Mouse (Mus musculus) megakaryocyte progenitor cell, adult 5-6 weeks (primary cell): Measurements from ENCODE around the gene Mmab. TPM values are rescaled to one million over a fixed set of nuclear protein-coding genes. Genes with fewer than 3 reads are reported as not detected.

ENCODE experiments used
- ATAC-seq: replicated peaks from 2 replicates; pipeline ENCODE4 v1.8.0; 2016; ENCODE audit warnings: mild to moderate bottlenecking, moderate TSS enrichment, inconsistent platforms; ENCODE audit not compliant: poor library complexity
- total RNA-seq, 2 experiments: library from RNA; stranded (forward) in 1 of 2; stranded (reverse) in 1 of 2; fragments of 157-497, 149-512 nt in 1 of 2; fragments of 200-1000 nt in 1 of 2; gene quantifications; 2 replicates each; pipeline versions ENCODE4 v1.2.3 to v1.2.4; 2015 to 2017

Gene Mmab
- total RNA-seq, 2 experiments from 2014 or later: 5.6 to 14.4 TPM

DNA sequence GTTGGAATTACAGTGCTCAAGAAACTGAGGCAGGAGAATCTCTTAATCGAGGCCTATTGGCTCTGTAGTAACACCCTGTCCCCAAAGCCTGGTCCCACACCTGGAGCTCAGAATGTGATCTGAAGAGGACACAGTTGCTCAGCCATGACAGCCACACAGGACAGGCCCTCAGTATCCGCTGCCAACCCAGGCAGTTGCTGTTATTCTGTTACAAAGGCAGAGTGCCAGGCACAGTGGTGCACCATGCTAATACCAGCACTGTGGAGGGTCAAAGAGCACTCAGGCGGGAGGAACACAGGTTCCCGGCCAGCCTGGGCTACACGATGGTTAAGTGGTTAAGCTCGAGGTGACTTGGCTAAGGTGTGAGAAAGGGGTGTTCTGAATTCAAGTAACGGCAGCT, 14.1 kb downstream of the Mmab start:
- ATAC-seq: no peak

DNA sequence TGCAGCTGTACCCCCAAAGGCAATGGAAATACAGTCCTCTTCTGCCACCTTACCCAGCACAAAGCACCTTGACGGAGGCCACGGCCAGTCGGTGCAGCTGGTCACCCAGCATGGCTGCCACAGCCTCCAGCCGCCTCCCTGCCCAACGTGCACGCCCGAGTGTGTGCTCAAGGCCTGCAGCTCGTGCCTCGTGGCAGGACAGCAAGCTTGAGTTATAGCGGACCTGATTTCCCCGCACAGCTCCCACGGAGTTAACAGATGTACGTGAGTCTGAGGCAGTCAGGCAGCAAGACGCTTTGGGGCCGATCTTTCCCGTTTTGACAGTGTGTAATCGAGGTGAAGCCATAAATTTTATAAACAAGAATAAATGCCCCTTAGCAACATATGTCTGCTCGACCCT, 15.2 kb downstream of the Mmab start:
- no peak for ATAC-seq

DNA sequence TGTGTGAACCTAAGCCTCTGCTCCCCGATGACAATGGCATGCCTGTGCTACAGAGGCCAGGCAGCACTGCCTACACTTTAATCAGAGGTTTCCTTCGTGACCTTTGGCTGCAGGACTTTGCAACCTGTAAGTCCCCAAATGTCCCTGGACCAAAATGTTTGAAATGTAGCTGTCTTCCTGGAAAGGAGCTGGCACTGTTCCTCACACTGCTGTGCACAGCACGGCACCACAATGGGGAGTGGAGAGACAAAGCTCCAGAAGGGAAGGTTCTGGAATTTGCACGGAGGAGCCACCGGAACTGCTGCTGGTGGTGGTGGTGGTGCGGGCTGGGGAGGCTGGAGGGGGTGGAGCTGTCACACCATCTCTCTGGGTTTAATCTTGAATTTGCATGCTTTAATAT, 17.1 kb downstream of the Mmab start:
- ATAC-seq: no peak

DNA sequence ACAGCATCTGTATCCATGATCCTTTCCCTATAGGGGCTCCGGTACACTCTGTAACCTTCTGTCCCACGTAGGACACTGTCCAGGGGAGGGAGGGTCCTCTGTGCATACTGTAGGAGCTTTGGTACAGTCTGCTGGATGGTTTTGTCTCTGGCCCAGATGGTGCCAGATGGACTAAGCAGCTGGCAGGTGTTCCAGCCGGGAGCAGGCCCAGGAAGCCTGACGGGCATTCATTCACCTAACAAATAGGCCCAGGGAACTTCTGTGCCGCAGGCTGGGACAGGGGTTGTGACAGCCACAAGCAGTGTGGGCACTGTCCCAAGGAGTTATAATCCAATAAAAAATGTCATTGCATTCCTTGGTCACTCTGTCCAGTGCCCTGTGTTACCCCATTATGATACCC, 19.9 kb downstream of the Mmab start:
- no peak for ATAC-seq

DNA sequence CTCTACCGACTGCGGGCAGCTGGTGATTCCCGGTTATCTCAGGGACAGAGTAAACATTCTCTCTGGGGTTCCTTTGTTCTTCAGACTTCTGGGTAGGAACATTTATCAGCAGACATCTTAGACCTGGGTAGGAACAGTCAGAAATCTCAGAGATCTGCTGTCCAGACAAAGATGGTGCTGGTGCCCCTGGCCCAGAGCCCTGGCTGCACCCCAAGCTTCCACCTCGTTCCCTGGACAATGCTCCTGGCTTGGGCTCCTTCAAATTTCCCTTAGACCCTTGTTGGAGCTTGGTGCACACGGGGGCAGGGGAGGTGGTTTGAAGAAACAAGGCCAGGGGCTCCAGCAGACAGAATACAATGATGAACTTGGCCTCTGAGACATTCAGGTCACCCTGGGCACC, 21.3 kb downstream of the Mmab start:
- no peak for ATAC-seq

DNA sequence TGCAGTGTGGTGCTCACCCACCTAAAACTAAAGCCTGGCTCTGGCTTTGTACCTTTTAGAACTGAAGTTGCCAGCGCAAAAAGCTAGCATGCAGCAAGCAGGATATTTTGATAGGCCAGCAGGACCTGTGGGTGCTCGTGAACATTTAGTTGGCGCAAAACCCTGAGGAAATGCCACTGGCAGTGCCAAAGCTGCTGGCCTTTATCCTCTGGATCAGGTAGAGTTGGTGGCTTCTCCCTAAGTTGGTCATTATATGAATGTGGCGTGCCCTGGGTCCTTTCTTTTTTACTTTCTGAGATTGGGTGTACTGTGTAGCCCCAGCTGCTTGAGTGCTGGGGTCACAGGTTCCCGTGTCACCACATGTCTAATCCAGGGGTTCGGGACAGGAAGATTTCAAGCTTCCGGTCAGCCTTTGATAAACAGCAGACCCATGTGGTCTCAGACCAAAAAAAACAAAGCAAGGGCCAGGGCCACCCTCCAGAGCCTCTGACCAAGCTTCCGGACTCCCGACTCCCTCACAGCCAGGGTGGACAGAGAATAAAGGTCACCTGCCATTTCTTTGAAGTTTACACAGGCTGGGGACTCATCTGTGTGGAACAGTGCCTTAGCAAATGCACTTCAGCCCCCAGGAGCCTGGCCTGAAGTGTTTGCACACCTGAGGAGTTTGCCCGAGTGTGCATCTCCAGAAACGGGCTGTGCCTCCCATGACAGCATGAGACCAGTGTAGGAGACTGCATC, 22.1 kb downstream of the Mmab start:
- no peak for ATAC-seq

DNA sequence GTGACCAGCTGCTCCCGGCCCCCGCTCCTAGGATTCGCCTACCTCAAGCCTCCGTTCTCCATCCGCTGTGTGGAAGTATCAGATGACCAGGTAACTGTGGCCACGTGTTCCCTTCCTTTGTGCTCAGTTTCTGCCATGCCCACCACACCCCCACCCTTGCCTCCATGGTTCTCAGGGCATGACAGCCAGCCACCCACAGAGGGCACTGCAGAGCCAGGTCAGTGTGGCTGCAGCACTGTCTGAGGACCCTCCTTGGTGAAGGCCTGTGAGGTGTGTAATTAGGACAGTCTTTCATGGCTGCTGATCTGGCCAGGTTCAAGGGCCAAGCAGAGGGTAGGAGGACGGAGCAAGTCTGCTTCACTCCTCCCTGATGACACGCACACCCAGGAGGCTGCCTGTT, 25.3 kb downstream of the Mmab start:
- ATAC-seq: peak; percentile 63; the same call in 1 of the 2 replicates

DNA sequence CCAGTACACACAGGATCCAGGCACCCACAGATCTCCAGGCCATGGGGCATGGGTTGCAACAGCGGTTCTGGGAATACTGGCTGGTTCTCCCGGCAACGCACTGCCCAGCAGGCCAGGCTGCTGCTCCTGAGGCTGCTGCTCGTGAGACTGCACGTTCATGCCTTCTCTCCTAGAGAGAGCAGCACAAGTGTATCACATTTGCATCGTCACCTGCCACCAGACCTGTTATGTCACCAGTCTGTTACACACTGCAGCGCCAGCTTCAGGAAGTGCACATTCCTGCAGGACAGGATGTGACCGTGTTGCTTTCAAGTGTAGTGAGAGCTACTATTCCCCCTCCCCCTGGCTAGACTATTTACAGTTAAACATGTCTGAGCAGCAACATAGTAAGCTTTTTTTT, 27.0 kb downstream of the Mmab start:
- ATAC-seq: no peak

DNA sequence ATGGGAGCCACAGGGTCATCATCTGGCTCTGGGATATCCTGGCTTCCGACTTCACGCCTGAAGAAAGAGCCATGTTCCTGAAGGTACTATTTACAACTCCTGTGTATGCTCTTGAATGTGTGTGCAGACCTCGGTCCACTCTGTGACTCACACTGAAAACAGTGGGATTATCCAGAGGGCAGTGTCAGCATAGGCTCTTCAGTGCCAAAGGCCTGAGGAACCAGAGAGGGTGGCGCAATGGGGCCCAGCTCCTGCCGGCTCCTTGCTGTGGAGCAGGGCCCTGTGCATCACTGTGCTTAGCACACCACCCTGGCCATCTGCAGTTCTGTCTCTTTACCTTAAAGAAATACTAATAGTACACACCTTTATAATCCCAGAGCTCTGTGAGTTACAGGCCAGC, 28.3 kb downstream of the Mmab start:
- ATAC-seq: no peak

DNA sequence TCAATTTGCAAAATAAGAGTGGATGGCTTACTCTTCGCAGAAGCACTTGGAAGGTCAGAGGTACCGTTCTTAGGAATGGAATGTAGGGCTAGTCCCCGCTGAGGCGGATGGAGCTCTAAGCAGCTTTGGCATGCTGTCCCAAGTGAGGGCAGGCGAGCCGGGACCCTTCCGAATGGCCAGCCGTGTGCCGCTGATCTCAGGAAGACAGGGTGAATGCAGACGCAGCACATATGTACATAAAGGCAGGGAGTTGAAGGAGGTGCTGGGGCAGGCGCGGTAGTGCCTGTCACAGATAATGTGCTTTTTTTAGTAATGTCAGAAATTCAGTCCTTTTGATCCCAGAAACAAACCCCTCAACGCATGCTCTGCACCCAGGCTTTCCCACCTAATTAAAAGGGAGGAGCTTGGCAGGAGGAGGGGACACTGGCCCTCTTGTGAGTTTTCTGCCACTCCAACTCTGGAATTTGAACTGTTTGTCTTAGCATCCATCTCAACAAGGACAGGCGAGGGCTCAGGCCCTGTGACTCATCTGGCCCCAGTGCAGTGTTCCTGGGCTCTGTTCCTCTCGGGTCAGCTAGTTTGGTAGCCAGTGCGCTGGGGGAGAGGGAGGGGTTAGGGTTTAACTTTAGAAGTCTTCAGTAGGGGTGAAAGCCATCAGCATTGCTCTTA, 30.7 kb downstream of the Mmab start:
- ATAC-seq: no peak

DNA sequence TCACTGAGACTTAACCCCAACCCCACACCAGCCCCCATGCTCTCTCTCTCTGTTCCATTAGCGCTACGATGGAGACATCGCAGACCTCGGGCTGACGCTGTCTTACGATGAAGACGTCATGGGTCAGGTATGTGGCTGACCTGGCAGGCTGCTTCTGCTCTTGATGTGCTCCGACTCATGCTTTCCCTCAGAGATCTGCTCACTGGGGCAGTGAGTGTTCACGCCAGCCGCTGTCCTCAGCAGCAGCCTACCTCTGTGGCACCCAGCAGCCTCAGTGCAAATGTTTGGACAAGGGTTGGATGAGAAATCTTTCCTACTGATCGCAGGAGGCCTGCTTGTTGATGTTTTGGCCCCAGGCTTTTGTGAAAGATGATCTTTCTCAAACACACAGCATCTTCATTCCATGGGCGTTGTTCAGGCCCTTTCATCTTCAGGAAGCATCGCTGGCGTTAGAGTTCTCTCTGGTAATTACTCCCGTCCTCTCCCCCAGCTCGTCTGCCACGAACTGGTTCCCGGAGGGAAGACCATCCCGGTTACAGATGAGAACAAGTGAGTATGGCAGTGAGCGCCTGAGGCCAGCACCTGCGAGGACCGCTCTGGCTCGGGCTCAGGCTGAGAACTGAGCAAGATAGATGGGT, 31.4 kb downstream of the Mmab start:
- ATAC-seq: no peak

DNA sequence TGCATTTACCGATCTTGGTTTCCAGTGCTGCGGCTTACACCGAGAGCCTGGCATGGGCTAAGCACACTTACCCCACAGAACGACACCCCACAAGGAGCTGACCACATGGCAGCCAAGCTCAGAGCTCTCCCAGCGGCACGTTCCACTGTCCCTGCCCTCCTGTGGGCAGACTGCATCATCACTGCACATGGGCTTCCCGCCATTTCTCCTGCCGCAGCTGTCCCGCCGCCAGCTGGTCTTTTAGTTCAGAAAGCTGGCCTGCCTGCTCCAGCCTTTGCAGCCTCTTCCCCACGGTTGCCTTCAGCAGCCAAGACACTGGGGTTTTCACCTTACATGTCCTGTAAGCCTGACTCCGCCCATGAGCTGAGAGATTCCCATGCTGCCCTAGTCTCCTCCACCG, 33.4 kb downstream of the Mmab start:
- no peak for ATAC-seq

DNA sequence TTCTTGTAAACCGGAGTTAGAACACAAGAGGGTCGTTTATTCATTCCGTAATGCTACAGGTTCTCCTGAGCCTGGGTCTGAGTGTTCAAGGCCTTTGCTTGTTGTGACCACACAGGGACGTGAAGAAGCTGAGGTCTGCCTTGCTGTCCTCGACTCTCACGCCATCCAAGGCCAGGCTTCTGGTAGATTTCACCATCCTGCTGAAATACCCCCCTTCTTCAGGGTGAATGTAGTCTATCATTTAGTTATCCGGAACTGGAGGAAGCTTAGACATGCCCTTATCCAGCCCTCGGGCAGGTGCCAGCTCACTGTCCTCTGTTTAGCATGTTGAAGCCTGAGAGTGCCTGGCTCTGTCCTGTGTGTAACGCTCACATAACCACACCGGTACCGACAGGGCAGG, 35.0 kb downstream of the Mmab start:
- ATAC-seq: no peak

DNA sequence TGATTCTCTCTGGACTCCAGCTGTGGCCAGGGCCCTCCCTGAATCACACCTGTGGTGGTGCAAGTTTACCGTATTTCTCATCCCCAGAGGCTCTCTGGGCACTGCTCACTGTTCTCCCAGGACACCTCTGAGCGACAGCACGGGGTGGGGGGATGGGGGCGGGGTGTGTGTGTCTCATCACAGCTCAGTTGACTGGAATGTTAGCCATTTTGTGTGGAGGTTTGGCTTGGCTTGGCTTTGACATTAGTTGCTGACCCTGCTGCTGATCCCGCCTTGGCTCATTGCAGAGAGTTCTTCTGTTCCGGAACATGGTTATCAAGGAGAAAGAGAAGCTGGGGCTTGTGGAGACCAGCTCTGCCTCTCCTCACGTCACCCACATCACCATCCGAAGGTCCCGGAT, 36.0 kb downstream of the Mmab start:
- ATAC-seq: no peak

DNA sequence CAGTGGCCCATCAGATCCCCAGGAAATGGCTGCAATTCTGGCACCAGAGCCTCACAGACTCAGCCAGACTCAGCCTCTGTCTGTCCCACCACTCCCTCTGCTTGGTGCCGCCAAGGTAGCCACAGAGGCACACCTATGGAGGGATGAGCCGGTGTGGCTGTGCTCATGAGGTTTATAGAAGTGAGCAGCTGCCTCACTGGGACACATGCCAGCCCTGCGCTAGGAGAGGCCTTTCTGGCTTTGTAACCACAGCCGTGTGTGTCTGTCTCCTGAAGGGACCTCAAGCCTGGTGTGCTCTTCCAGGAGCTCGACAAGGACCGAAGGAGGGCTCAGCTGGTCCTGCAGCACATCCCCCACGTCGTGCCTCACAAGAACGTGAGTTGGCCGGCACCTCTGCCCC, 36.6 kb downstream of the Mmab start:
- no peak for ATAC-seq

DNA sequence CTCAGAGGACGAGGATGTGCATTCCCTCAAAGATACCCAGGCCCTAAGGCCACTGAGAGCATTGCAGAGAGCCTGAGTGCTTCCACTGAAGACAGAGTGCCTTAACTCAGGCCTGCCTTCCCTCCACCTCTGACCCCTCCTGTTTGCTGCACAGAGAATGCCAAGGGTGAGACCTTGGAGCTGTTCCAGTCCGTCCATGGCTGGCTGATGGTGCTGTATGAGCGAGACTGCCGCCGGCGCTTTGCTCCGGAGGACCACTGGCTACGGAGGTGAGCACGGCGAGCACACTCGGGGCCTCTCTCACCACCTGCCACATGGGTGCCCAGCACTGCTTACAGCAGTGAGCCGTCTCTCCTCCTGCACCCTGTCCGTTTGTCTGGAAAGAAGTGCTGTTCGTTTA, 37.3 kb downstream of the Mmab start:
- no peak for ATAC-seq

DNA sequence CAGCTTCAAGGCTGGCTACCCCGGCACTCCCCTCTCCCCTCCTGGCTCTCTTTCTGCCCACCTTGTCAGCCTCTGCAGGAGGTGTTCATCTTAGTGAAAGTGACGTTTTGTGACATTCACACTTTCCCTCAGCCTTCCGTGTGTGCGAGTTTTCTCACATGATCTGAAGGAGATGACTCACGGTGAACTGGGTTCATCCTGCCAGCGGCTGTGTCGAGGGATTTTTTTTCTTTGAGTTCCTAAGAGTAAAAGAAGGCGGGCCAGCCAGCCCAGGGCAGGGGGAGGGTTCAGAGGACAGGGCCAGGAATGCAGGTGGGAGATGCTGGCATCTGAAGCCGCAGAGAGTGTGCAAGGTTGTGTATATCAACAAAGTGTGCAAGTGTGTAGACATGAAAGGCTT, 50.7 kb downstream of the Mmab start:
- ATAC-seq: no peak

DNA sequence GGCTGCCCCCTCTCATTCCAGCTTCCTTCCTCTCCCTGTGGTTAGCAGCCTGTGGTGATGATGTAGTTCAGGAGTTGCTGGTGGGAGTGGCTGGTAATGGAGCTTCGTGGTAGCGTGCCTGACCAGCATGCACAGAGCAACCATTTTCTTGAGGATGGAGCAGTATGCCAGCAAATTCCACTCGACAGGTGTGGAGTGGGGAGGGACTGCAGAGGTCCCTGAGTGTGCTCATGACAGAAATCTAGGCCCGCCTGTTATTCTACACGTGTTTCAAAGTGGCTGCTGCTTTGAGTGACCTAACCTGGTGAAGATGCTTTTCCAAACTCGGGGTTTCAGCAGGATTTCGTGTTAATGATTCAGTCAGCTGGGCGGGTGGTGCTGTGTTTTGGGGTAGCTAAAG, 59.4 kb downstream of the Mmab start:
- no peak for ATAC-seq

DNA sequence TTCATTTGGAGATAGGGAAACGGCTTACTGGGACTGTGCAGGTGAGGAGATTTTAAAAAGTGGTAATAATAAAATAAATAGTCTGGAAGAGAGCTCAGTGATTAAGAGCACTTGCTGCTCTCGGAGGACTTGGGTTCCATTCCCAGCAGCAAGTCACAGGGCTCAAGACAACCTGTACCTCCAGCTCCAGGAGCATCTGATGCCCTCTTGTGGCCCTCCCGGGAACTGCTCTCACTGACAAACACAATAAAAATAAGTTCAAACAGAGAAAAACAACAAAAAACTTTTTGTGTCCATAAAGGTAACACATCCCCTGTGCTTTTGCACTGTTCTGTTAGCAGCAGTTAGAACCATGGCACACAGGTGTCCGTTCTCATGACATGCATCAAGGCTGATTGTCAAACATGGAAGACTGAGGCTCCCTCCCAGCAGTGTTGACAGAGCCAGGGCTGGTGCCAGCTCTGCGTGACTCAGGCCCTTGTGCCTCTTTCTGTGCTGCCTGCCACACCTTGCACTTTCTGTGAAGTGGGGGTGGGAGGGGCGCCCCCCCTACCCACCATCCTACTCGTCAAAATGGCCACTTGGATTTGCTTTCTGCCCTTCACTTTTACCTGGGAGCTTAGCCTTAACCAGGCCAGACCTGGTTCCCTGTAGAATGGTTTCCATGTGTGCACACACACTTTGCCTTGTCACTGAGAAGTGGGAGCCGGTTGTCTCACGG, 60.5 kb downstream of the Mmab start:
- ATAC-seq: 0 out of 2 replicates have a peak, but pooled peaks have one; percentile 21
